Mouse (Mus musculus) ES-E14 (cell line): ENCODE results near the gene Socs2.

Source experiments
- CHD2 ChIP-seq: IDR thresholded peaks from 2 replicates; pipeline ENCODE4 v1.6.1; 2014; ENCODE audit warnings: mild to moderate bottlenecking, low read depth, low read length, inconsistent platforms
- HCFC1 ChIP-seq: IDR thresholded peaks from 2 replicates; pipeline ENCODE4 v1.6.1; 2012; ENCODE audit warnings: low read length, inconsistent platforms, borderline replicate concordance; ENCODE audit not compliant: insufficient read depth
- MAFK ChIP-seq: IDR thresholded peaks from 2 replicates; pipeline ENCODE4 v1.6.1; 2014; ENCODE audit warnings: mild to moderate bottlenecking, low read depth, low read length, inconsistent platforms; ENCODE audit not compliant: insufficient read depth
- ZC3H11A ChIP-seq: IDR thresholded peaks from 2 replicates; pipeline ENCODE4 v1.6.1; 2012; ENCODE audit warnings: low read depth, mild to moderate bottlenecking, inconsistent platforms, low read length, borderline replicate concordance
- ZNF384 ChIP-seq: IDR thresholded peaks from 2 replicates; pipeline ENCODE4 v1.6.1; 2012; ENCODE audit warnings: low read depth, low read length, inconsistent platforms

DNA sequence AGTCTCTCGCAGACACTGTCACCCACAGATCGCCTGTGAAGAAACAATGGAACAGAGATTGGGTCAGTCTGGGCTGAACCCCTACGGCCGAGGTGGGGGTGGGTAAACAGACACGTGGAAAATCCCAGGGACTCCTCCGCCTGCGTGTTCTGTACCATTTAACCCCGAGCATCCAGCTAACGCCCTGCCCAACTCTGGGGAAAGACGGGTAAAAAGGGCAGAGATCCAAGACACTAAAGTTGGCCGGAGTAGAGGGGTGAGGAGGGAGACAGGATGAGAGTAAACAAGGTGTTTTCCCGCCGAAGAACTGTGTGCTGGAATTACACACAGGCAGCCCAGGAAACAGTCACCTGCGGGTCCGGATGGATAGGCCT, 1.8 kb downstream of the Socs2 start:
- TF ChIP-seq ZNF384 (no peak), ZC3H11A (no peak), HCFC1 (no peak), CHD2 (no peak), MAFK (no peak)
